Mouse (Mus musculus) embryonic fibroblast, embryonic 13.5 days (primary cell): ENCODE data around the gene E2f8.

ENCODE experiments used
- CTCF ChIP-seq: IDR thresholded peaks from 2 replicates; pipeline ENCODE4 v1.5.1; 2011; ENCODE audit warnings: mild to moderate bottlenecking, control low read depth, low read length, moderate library complexity, borderline replicate concordance; ENCODE audit not compliant: insufficient read depth
- POLR2A ChIP-seq: IDR thresholded peaks from 2 replicates; pipeline ENCODE4 v1.6.1; 2011; ENCODE audit warnings: low read depth, mild to moderate bottlenecking, control low read depth, low read length, moderate library complexity

- TF ChIP-seq POLR2A (no peak), CTCF (no peak)
Measured at GRCm38 (mm10) chr7:48902454-48902853, 21.1 kb upstream of the E2f8 start.
